Mouse (Mus musculus) limb, embryonic 11.5 days (tissue): Measurements from ENCODE around the gene Exoc6b. TPM values are rescaled to one million over a fixed set of nuclear protein-coding genes. Genes with fewer than 3 reads are reported as not detected.

Experiments used
- polyA plus RNA-seq: library from polyadenylated mRNA; unstranded; fragments of >200 nt; fragmentation: Nextera tagmentation; extraction: Ambion mirVana; gene quantifications from 2 replicates; pipeline ENCODE4 v1.2.1, GENCODE M21; 2014

Exoc6b gene
- polyA plus RNA-seq, 1 experiment from 2014 or later: 30.5 TPM

Other genes with a start within 250 kb of the Exoc6b start
- gene Spr, start 68.3 kb upstream of the Exoc6b start, polyA plus RNA-seq: 63.3 and 77.8 TPM in 2 replicates
- gene Emx1, start 117.9 kb upstream of the Exoc6b start, polyA plus RNA-seq: 0.34 and 1.4 TPM in 2 replicates